Mouse (Mus musculus): ENCODE data around the gene Mdfi. TPM values are rescaled to one million over a fixed set of nuclear protein-coding genes. Genes with fewer than 3 reads are reported as not detected.
"Not testable (repeated sequence)": the region's sequence is repeated elsewhere in the genome, so short reads cannot be mapped to it uniquely, and the experiment has no call there.

The Mdfi gene
- polyA plus RNA-seq, 1 experiment from 2014 or later: 11.2 TPM

DNA sequence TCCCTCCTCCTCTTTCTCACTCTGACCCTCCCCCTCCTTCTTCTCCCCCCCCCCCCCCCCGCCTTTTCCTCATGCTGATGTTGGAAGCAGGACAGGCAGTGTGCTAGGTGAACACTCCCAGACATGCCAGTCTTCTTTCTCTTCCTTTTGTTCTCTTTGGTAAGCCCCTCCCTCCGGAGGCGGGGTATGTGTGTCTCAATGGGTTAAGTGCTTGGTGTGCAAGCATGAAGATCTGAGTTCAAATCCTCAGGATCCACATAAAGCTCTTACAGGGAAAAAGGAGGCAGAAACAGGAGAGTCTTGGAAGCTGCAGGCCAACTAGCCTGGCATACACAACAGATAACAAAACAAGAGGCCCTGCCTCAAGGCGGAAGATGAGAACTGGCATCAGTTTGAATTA, 18.8 kb upstream of the Mdfi start:
- 93% methylated on average over 3 of the region's 4 CpGs for WGBS
- no peak overlapping the region for H3K4me2 ChIP-seq (ENCODE audit: low read depth, low read length)

DNA sequence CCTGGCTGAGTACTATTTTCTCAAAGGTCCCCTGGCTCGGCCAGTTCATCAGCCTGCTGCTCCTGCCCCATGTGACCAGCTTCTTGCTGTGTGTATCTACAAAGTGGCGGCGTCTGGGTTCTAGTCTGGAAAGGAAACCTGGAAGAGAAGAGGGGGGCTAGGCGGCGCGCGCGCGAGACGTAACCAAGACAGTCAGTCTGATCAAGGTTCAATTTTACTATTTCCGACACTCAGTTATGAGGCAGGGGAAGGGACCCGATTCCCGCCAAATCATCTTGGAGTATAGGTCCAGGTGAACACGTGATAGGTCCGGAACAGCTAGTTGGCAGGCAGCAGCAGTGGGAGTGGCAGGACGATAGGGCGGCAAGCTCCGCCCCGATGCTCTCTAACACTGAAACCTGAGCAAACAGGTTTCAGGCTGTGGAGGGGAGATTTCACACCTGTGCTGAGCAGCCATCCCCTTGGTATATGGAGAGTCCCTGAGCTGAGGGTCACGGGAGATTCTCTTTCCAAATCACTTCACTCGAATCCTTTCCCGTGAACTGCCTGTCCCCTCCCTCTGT, 17.4 kb upstream of the Mdfi start:
- Histone ChIP-seq H3K27ac (ENCODE audit: low read length) (peak overlapping the region; percentile 43; the same call in 1 of the 2 replicates), H3K9ac (ENCODE audit: low read length) (peak overlapping the region; percentile 45; the same call in 1 of the 2 replicates), H3K4me3 (replicated peaks; ENCODE audit: low read length) (peak overlapping the region; percentile 29), H3K4me2 (ENCODE audit: low read depth, low read length) (peak overlapping the region; percentile 56)
- not testable (repeated sequence) for H3K4me1 ChIP-seq (ENCODE audit: control insufficient read depth, insufficient read depth, low read length); H3K27me3 ChIP-seq (ENCODE audit: control insufficient read depth, insufficient read depth, low read length); H3K9me3 ChIP-seq (replicated peaks; ENCODE audit: control insufficient read depth, low read length); H3K36me3 ChIP-seq (ENCODE audit: control insufficient read depth, insufficient read depth, low read length)
- WGBS: 6% methylated on average over 22 of the region's 22 CpGs
- peak; percentile 74 for ATAC-seq (ENCODE audit: insufficient read depth, low FRiP score)

More for the DNA sequence above, 18.8 kb upstream of the Mdfi start:
- Histone ChIP-seq H3K4me3 (replicated peaks; ENCODE audit: low read length) (no peak overlapping the region), H3K4me1 (ENCODE audit: control insufficient read depth, insufficient read depth, low read length) (peaks cover 3% of the 10 kb centered on the region; the same call in 1 of the 2 replicates), H3K9ac (ENCODE audit: low read length) (no peak overlapping the region), H3K9me3 (replicated peaks; ENCODE audit: control insufficient read depth, low read length) (no peaks in the 10 kb centered on the region), H3K27me3 (ENCODE audit: control insufficient read depth, insufficient read depth, low read length) (no peaks in the 10 kb centered on the region), H3K27ac (ENCODE audit: low read length) (no peak overlapping the region), H3K36me3 (ENCODE audit: control insufficient read depth, insufficient read depth, low read length) (no peaks in the 10 kb centered on the region)
- ATAC-seq (ENCODE audit: insufficient read depth, low FRiP score): no peak

DNA sequence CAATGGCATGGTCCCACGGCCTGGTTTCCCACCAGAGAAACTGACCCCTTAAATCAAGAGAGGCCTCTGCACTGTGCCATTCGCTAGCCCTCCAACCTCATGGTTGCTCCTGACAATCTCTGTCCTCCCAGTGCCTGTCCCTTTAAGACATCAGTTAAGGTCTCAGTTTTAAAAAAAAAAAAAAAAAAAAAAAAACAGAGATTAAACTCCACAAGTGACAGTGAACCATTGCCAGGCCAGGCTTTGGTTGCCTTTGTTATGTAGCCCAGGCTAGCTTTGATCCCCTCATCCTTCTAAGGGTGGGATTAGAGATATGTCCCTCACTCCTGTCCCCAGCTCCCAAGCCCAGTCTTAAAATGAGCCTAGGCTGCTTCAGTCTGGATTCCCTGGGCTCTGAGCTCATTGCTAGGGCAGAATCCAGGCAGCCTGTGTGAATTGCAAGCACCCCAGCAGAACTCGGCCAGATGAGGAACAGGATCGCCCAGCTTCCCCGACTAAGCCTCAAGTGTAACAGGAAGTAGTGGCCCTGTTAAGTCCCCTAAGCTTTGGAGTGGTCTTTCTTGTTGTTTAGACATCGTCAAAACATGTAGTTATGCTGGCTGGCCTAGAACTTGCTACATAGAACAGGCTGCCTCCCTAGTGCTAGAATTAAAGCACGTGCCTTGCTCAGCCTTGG, 16.3 kb upstream of the Mdfi start:
- no peak overlapping the region for H3K4me3 ChIP-seq (replicated peaks; ENCODE audit: low read length)
- H3K27me3 ChIP-seq (ENCODE audit: control insufficient read depth, insufficient read depth, low read length): no peaks in the 10 kb centered on the region
- ATAC-seq (ENCODE audit: insufficient read depth, low FRiP score): no peak
- H3K4me2 ChIP-seq (ENCODE audit: low read depth, low read length): no peak overlapping the region
- H3K9me3 ChIP-seq (replicated peaks; ENCODE audit: control insufficient read depth, low read length): no peaks in the 10 kb centered on the region
- H3K36me3 ChIP-seq (ENCODE audit: control insufficient read depth, insufficient read depth, low read length): no peaks in the 10 kb centered on the region
- no peak overlapping the region; the same call in 1 of the 2 replicates for H3K27ac ChIP-seq (ENCODE audit: low read length)
- peaks cover 3% of the 10 kb centered on the region; the same call in 1 of the 2 replicates for H3K4me1 ChIP-seq (ENCODE audit: control insufficient read depth, insufficient read depth, low read length)
- WGBS: 68% methylated on average over 7 of the region's 7 CpGs
- 0 out of 2 replicates have a peak overlapping the region, but pooled peaks have one; percentile 15 for H3K9ac ChIP-seq (ENCODE audit: low read length)

DNA sequence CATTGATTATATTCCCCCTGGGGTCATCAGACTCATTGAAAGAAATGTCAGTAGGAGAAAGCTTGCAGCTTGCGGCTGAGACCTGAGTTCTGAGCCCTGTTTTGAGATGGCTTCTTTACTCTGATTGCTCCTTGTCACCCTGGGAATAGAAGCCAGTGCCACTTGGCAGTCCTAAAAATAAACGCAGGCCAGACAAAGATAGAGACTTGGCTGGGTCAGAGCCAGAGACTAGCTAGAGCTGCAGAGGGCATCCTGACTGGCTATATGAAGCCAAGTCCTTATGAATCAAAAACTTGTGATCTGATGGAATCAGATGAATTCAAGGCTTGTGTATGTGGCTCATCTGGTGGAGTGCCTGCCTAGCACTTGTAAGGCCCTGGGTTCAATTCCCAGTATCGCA, 15.5 kb upstream of the Mdfi start:
- peaks cover 3% of the 10 kb centered on the region; the same call in 1 of the 2 replicates for H3K4me1 ChIP-seq (ENCODE audit: control insufficient read depth, insufficient read depth, low read length)
- no peak for ATAC-seq (ENCODE audit: insufficient read depth, low FRiP score)
- H3K9ac ChIP-seq (ENCODE audit: low read length): no peak overlapping the region
- WGBS: 73% methylated on average over 3 of the region's 3 CpGs
- no peak overlapping the region for H3K4me3 ChIP-seq (replicated peaks; ENCODE audit: low read length)
- H3K27me3 ChIP-seq (ENCODE audit: control insufficient read depth, insufficient read depth, low read length): no peaks in the 10 kb centered on the region
- no peaks in the 10 kb centered on the region for H3K9me3 ChIP-seq (replicated peaks; ENCODE audit: control insufficient read depth, low read length)
- no peaks in the 10 kb centered on the region for H3K36me3 ChIP-seq (ENCODE audit: control insufficient read depth, insufficient read depth, low read length)
- H3K4me2 ChIP-seq (ENCODE audit: low read depth, low read length): no peak overlapping the region
- no peak overlapping the region for H3K27ac ChIP-seq (ENCODE audit: low read length)

DNA sequence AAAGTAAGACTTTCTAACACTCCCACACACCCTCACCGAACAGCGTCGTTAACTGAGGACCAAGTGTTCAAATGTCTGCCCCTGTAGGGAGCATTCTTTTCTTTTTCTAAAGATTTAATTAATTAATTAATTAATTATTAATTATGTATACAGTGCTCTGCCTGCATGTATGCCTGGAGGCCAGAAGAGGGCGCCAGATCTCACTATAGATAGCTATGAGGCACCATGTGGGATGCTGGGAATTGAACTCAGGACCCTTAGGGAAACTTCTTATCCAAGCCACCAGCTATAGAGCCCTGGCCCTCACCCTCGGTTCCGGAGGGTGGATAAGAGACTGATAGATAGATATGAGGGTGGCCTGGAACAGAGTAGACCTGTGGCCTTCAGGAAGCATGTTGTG, 13.5 kb upstream of the Mdfi start:
- ATAC-seq (ENCODE audit: insufficient read depth, low FRiP score): no peak
- peaks cover 4% of the 10 kb centered on the region for H3K9me3 ChIP-seq (replicated peaks; ENCODE audit: control insufficient read depth, low read length)
- 78% methylated on average over 6 of the region's 6 CpGs for WGBS

DNA sequence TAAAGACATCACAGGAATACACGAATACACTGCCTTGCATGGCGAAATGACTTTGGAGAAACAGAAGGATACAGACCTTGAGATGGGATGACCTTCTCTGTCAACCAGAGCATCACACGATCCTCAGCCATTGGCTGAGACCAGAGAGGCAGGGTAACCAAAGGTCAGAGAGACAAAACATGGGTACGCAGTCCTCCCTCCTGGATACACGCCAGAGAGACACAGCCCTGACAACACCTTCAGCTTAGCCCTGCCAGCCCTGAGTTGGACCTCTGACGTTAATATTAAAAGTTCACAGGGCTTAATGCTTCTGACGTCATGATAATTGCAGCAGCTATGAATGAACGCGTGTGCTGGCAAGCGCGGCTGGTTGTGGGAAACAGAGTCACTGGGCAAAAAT, 11.1 kb upstream of the Mdfi start:
- no peak overlapping the region for H3K4me3 ChIP-seq (replicated peaks; ENCODE audit: low read length)
- H3K4me2 ChIP-seq (ENCODE audit: low read depth, low read length): no peak overlapping the region
- no peak overlapping the region for H3K9ac ChIP-seq (ENCODE audit: low read length)
- H3K9me3 ChIP-seq (replicated peaks; ENCODE audit: control insufficient read depth, low read length): peaks cover 4% of the 10 kb centered on the region
- H3K27me3 ChIP-seq (ENCODE audit: control insufficient read depth, insufficient read depth, low read length): no peaks in the 10 kb centered on the region
- 71% methylated on average over 11 of the region's 11 CpGs for WGBS
- H3K4me1 ChIP-seq (ENCODE audit: control insufficient read depth, insufficient read depth, low read length): peaks cover 9% of the 10 kb centered on the region
- no peak for ATAC-seq (ENCODE audit: insufficient read depth, low FRiP score)
- H3K27ac ChIP-seq (ENCODE audit: low read length): no peak overlapping the region
- H3K36me3 ChIP-seq (ENCODE audit: control insufficient read depth, insufficient read depth, low read length): no peaks in the 10 kb centered on the region

More for the DNA sequence above, 13.5 kb upstream of the Mdfi start:
- no peak overlapping the region for H3K9ac ChIP-seq (ENCODE audit: low read length)
- no peaks in the 10 kb centered on the region for H3K36me3 ChIP-seq (ENCODE audit: control insufficient read depth, insufficient read depth, low read length)
- no peak overlapping the region for H3K27ac ChIP-seq (ENCODE audit: low read length)
- no peak overlapping the region for H3K4me2 ChIP-seq (ENCODE audit: low read depth, low read length)
- peaks cover 4% of the 10 kb centered on the region; the same call in 1 of the 2 replicates for H3K4me1 ChIP-seq (ENCODE audit: control insufficient read depth, insufficient read depth, low read length)
- no peak overlapping the region for H3K4me3 ChIP-seq (replicated peaks; ENCODE audit: low read length)
- no peaks in the 10 kb centered on the region for H3K27me3 ChIP-seq (ENCODE audit: control insufficient read depth, insufficient read depth, low read length)

DNA sequence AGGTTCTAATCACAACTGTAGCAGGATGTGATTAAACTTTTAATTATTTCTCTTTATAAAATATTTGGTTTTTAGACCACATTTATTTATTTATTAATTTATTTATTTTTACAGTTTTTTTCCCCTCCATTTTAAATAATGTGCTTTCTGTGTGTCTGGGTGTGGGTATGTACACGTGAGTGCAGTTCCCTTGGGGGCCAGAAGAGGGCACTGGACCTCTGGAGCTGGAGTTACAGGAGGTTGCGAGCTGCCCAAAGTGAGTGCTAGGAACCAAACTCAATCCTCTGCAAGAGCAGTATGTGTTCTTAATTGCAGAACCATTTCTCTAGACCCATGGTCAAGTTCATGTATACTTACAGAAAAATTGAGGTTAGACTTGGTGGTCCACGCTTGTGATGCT, 9.0 kb upstream of the Mdfi start:
- Histone ChIP-seq H3K9me3 (replicated peaks; ENCODE audit: control insufficient read depth, low read length) (peaks cover 4% of the 10 kb centered on the region), H3K9ac (ENCODE audit: low read length) (no peak overlapping the region), H3K4me2 (ENCODE audit: low read depth, low read length) (no peak overlapping the region), H3K4me1 (ENCODE audit: control insufficient read depth, insufficient read depth, low read length) (peaks cover 9% of the 10 kb centered on the region), H3K27me3 (ENCODE audit: control insufficient read depth, insufficient read depth, low read length) (no peaks in the 10 kb centered on the region), H3K27ac (ENCODE audit: low read length) (no peak overlapping the region), H3K4me3 (replicated peaks; ENCODE audit: low read length) (no peak overlapping the region), H3K36me3 (ENCODE audit: control insufficient read depth, insufficient read depth, low read length) (no peaks in the 10 kb centered on the region)
- no peak for ATAC-seq (ENCODE audit: insufficient read depth, low FRiP score)
- WGBS: 95% methylated on average over 3 of the region's 3 CpGs

DNA sequence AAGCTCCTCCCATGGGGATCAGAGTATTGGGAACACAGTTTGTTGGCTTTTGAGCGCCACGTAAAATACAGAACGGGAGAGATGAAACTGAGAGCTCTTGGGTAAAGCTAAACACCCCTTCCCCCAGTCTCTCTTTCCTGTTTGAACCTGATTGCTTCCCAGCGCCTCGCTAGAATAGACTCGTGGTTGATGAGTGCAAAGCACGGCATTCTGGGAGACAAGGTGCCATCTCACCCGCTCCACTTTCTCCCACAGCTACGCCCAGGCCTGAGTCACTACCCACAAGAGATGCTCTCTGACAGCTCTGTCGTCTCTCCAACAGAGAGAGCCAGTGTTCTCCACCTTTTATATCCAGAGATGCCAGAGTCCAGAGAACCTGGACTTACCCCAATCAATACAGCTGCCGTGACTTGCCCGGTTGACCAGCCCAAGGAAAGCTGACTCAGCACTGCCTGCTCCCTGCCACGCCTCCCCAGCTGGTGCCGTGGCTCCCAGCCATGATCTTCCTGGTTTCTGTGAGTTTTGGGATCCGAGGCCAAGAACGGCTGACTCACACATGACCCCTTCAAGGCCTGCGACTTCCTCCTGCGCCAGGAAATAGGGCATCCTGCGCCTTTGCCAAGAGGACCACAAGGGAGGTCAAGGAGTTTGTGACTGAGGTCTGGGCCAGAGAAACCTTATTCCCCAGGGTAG, 7.6 kb upstream of the Mdfi start:
- H3K27ac ChIP-seq (ENCODE audit: low read length): peak overlapping the region; percentile 47
- H3K9me3 ChIP-seq (replicated peaks; ENCODE audit: control insufficient read depth, low read length): peaks cover 4% of the 10 kb centered on the region
- H3K4me1 ChIP-seq (ENCODE audit: control insufficient read depth, insufficient read depth, low read length): peaks cover 16% of the 10 kb centered on the region
- no peak overlapping the region for H3K4me3 ChIP-seq (replicated peaks; ENCODE audit: low read length)
- no peak overlapping the region for H3K9ac ChIP-seq (ENCODE audit: low read length)
- 48% methylated on average over 19 of the region's 19 CpGs for WGBS
- H3K36me3 ChIP-seq (ENCODE audit: control insufficient read depth, insufficient read depth, low read length): no peaks in the 10 kb centered on the region
- H3K27me3 ChIP-seq (ENCODE audit: control insufficient read depth, insufficient read depth, low read length): no peaks in the 10 kb centered on the region
- 0 out of 2 replicates have a peak overlapping the region, but pooled peaks have one; percentile 4 for H3K4me2 ChIP-seq (ENCODE audit: low read depth, low read length)
- peak; percentile 59 for ATAC-seq (ENCODE audit: insufficient read depth, low FRiP score)

DNA sequence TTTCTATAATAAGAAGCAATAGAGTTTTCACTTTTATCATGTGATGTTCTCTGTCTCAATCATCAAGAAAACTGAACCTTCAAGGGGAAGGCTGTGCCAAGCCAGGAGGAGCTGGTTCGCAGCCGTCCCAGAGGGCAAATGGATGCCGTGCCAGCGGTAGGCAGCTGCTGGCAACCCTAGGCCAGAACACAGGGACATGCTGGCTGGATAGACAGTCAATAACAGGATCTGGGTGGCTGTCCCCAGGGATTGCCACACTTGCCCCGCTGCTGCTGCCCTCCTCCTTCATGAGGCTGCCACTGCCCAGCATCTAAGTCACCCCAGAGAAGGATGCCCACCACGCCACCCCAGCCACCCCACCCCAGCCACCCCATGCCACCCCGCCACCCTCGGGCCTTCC, 7.0 kb upstream of the Mdfi start:
- WGBS: 82% methylated on average over 8 of the region's 8 CpGs
- no peak for ATAC-seq (ENCODE audit: insufficient read depth, low FRiP score)
- Histone ChIP-seq H3K27ac (ENCODE audit: low read length) (no peak overlapping the region), H3K4me2 (ENCODE audit: low read depth, low read length) (no peak overlapping the region), H3K9ac (ENCODE audit: low read length) (no peak overlapping the region), H3K27me3 (ENCODE audit: control insufficient read depth, insufficient read depth, low read length) (no peaks in the 10 kb centered on the region), H3K4me1 (ENCODE audit: control insufficient read depth, insufficient read depth, low read length) (peaks cover 16% of the 10 kb centered on the region), H3K9me3 (replicated peaks; ENCODE audit: control insufficient read depth, low read length) (peaks cover 4% of the 10 kb centered on the region), H3K4me3 (replicated peaks; ENCODE audit: low read length) (no peak overlapping the region), H3K36me3 (ENCODE audit: control insufficient read depth, insufficient read depth, low read length) (no peaks in the 10 kb centered on the region)
